Mouse (Mus musculus) thymus, adult 18-20 months (tissue): ENCODE measurements at regions not wholly inside any gene's neighbourhood (a gene's known extent, or its start where the extent isn't known, plus 50 kb on each side); places are given as distances from the start of the nearest gene placed in this dataset.

Experiments
- DNase-seq, 2 experiments: peaks; one replicate each; pipeline ENCODE4 v3.0.0; 2022; ENCODE audit warnings: mixed read lengths in 2 of 2

GRCm38 (mm10) chr17:47317651-47318050 lies 51.0 kb upstream of the Mrps10 start:
- no peak for DNase-seq

GRCm38 (mm10) chr17:47313162-47313561 lies 55.5 kb upstream of the Mrps10 start:
- DNase-seq: no peak

GRCm38 (mm10) chr17:47311272-47311671 lies 57.4 kb upstream of the Mrps10 start:
- DNase-seq: no peak

- no peak for DNase-seq
Measured at GRCm38 (mm10) chr17:47306027-47306761, 62.5 kb upstream of the Mrps10 start.

- DNase-seq: no peak
Measured at GRCm38 (mm10) chr17:47304463-47305199, 64.1 kb upstream of the Mrps10 start.

GRCm38 (mm10) chr17:47303600-47303999 lies 65.1 kb upstream of the Mrps10 start:
- DNase-seq: no peak

GRCm38 (mm10) chr17:47298396-47298919 lies 70.2 kb upstream of the Mrps10 start:
- DNase-seq: no peak

- no peak for DNase-seq
Measured at GRCm38 (mm10) chr17:47297965-47298364, 70.7 kb upstream of the Mrps10 start.

GRCm38 (mm10) chr17:47296709-47297450 lies 71.8 kb upstream of the Mrps10 start:
- no peak for DNase-seq

- DNase-seq: no peak
Measured at GRCm38 (mm10) chr17:47295315-47296011, 73.2 kb upstream of the Mrps10 start.

- no peak for DNase-seq
Measured at GRCm38 (mm10) chr17:47294091-47294534, 74.6 kb upstream of the Mrps10 start.

- no peak for DNase-seq
Measured at GRCm38 (mm10) chr17:47293178-47293577, 75.5 kb upstream of the Mrps10 start.

GRCm38 (mm10) chr17:47291558-47291957 lies 77.1 kb upstream of the Mrps10 start:
- no peak for DNase-seq

- no peak for DNase-seq
Measured at GRCm38 (mm10) chr17:47285616-47286015, 83.1 kb upstream of the Mrps10 start.

GRCm38 (mm10) chr17:47284236-47284635 lies 84.5 kb upstream of the Mrps10 start:
- no peak for DNase-seq

- no peak for DNase-seq
Measured at GRCm38 (mm10) chr17:47283158-47283557, 85.5 kb upstream of the Mrps10 start.

- no peak for DNase-seq
Measured at GRCm38 (mm10) chr17:47282476-47282875, 86.2 kb upstream of the Mrps10 start.

- no peak for DNase-seq
Measured at GRCm38 (mm10) chr17:47277890-47278289, 90.8 kb upstream of the Mrps10 start.

GRCm38 (mm10) chr17:47276639-47277038 lies 92.0 kb upstream of the Mrps10 start:
- DNase-seq: no peak

GRCm38 (mm10) chr17:47275796-47276311 lies 92.8 kb upstream of the Mrps10 start:
- no peak for DNase-seq

GRCm38 (mm10) chr17:47273309-47273708 lies 95.4 kb upstream of the Mrps10 start:
- no peak for DNase-seq

- no peak for DNase-seq
Measured at GRCm38 (mm10) chr17:47271979-47272677, 96.6 kb upstream of the Mrps10 start.
